Mouse (Mus musculus) cerebellum, adult 2 months (tissue): ENCODE data around the gene Gm13276.

Source experiments
- CTCF ChIP-seq: fragments of 200-500 bp; IDR thresholded peaks from 2 replicates; pipeline ENCODE4 v1.5.1; 2011; ENCODE audit warnings: low read depth, mild to moderate bottlenecking, control low read depth, low read length, moderate library complexity, borderline replicate concordance; ENCODE audit not compliant: insufficient read depth
- POLR2A ChIP-seq: fragments of 200-500 bp; IDR thresholded peaks from 2 replicates; pipeline ENCODE4 v1.6.1; 2011; ENCODE audit warnings: low read length, control low read depth, borderline replicate concordance; ENCODE audit not compliant: insufficient read depth

- peak; percentile 70 for TF ChIP-seq CTCF
- peak; percentile 20; the same call in 1 of the 2 replicates for TF ChIP-seq POLR2A
Observed at GRCm38 (mm10) chr4:88757628-88758031, 27.9 kb upstream of the Gm13276 start.
